In genomic region chr2:127831401-127832102, GRCm38 (mm10) we compare ENCODE assay signal across 8 mouse cellular contexts. TPM values are rescaled to one million over a fixed set of nuclear protein-coding genes. Genes with fewer than 3 reads are reported as not detected.
DNase-seq lines count a peak whose midpoint lies in the region; ATAC-seq and TF ChIP-seq lines count a peak whose summit lies in the region.

Bub1 (minus strand) TSS chr2:127831865.

- under 1% methylated on average over 53 of the region's 56 CpGs for WGBS in hindbrain, postnatal 0 days

- intact Hi-C loops in left cerebral cortex, adult 2 months (cut with DNase I) = no loop called here

- H3K4me2 ChIP-seq in hindbrain, postnatal 0 days (ENCODE audit: low read depth, low read length) = peak within 1 kb of the TSS; percentile 94

- TF ChIP-seq CTCF in hindbrain, postnatal 0 days (IDR thresholded peaks at IDR 0.05; ENCODE audit: low read depth) = no peak
- peak; percentile 19; the same call in 1 of the 2 replicates for TF ChIP-seq CTCF in left cerebral cortex, adult 2 months (IDR thresholded peaks at IDR 0.05)

- H3K27me3 ChIP-seq in hindbrain, postnatal 0 days (ENCODE audit: insufficient read depth, low read length) = no peaks in the 10 kb centered on the region

- ATAC-seq in hindbrain, postnatal 0 days = peak; percentile 97
- peak; percentile 99 for ATAC-seq in megakaryocyte, adult 5-6 weeks (ENCODE audit: poor library complexity, severe bottlenecking)

- H3K36me3 ChIP-seq in hindbrain, postnatal 0 days (ENCODE audit: insufficient read depth, low read length) = no peaks in the 10 kb centered on the region

- no peaks in the 10 kb centered on the region for H3K4me1 ChIP-seq in hindbrain, postnatal 0 days (ENCODE audit: insufficient read depth, low read length)

- peak within 1 kb of the TSS; percentile 46 for H3K9ac ChIP-seq in hindbrain, postnatal 0 days (replicated peaks; ENCODE audit: low read length)

- H3K27ac ChIP-seq in hindbrain, postnatal 0 days = no peak within 1 kb of the TSS
- no peak within 1 kb of the TSS for H3K27ac ChIP-seq in left cerebral cortex, adult 2 months

- peak; percentile 91 for DNase-seq in T-cell, adult 2 months (ENCODE audit: low spot score)
- peak; percentile 95 to 96 for DNase-seq in cerebellum, postnatal 36 days
- peak; percentile 91 for DNase-seq in gastrocnemius, adult 18-20 months (ENCODE audit: low spot score)
- DNase-seq in hindbrain, postnatal 0 days (ENCODE audit: low spot score) = peak; percentile 97
- peak; percentile 91 to 92 for DNase-seq in left cerebral cortex, adult 2 months (ENCODE audit: extremely low spot score in 1 of 2, low spot score in 2 of 2)
- DNase-seq in right cerebral cortex, adult 2 months (ENCODE audit: low spot score in 2 of 2) = peak; percentile 90 to 93
- DNase-seq in urinary bladder, postnatal 14 days (ENCODE audit: low spot score) = peak; percentile 96

- H3K4me3 ChIP-seq in hindbrain, postnatal 0 days (ENCODE audit: low read length) = peak within 1 kb of the TSS; percentile 65
- H3K4me3 ChIP-seq in left cerebral cortex, adult 2 months = peak within 1 kb of the TSS; percentile 52

- H3K9me3 ChIP-seq in hindbrain, postnatal 0 days (ENCODE audit: low read length) = no peaks in the 10 kb centered on the region

RNA-seq across cellular contexts. Expression of gene Bub1, which starts in this region (rescaled TPM):
- total RNA-seq in gastrocnemius, adult 18-20 months (2021) = not detected
- total RNA-seq in hindbrain, postnatal 0 days (2014; rRNA removed) = 5.5 and 9.1 TPM in 2 replicates
- polyA plus RNA-seq in hindbrain, postnatal 0 days (2015; fragmentation: Nextera tagmentation; extraction: Ambion mirVana) = 6.2 and 7.5 TPM in 2 replicates
- total RNA-seq in left cerebral cortex, adult 2 months (2021) = under 1 TPM in 1 of 2 experiments, not detected in 1; 0.16 TPM
- 52.6 and 56.4 TPM in 2 replicates for total RNA-seq in megakaryocyte, adult 5-6 weeks (2015)
- 52.9 and 55.4 TPM in 2 replicates for total RNA-seq in megakaryocyte, adult 5-6 weeks (2017)

Comparison
In these comparisons a context has a peak if more than half of its experiments do, and no peak if none do; other contexts are left out.
1. Peak in DNase-seq in gastrocnemius, adult 18-20 months; RNA of the gene not detected or under 1 TPM.
2. Peak in DNase-seq and H3K4me3 ChIP-seq in left cerebral cortex, adult 2 months; RNA of the gene not detected or under 1 TPM.